Mouse (Mus musculus) urinary bladder, adult 2 months (tissue): Measurements from ENCODE around the gene Tomm20. TPM values are rescaled to one million over a fixed set of nuclear protein-coding genes. Genes with fewer than 3 reads are reported as not detected.
"Not testable (repeated sequence)": the region's sequence is repeated elsewhere in the genome, so short reads cannot be mapped to it uniquely, and the experiment has no call there.

Experiments used
- DNase-seq: peaks from one replicate; pipeline ENCODE4 v3.0.0; 2022; ENCODE audit warnings: low spot score
- polyA plus RNA-seq: library from polyadenylated mRNA; depleted of rRNA; stranded (reverse); fragments of >200 nt; gene quantifications from 2 replicates; pipeline ENCODE4 v1.2.3, GENCODE M21; 2012

Gene Tomm20
- polyA plus RNA-seq, 1 experiment, result 62.4 TPM

DNA sequence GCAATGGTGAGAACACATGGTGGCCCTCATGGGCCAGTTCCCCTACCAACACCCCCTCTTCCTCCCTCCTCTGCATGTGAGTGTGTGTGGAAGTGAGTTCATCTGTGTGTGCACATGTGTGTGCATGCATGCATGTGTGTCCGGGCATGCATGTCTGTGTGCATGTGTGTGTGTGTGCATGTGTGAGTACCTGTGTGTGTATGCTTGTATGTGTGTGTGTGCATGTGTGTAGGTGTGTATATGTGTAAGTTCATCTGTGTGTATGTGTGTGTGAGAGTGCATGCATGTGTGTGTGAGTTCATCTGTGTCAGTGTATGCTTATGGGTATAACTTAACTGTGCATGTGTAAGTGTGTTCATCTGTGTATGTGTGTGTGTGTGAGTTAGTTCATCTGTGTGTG lies 27.3 kb downstream of the Tomm20 start:
- no peak for DNase-seq

DNA sequence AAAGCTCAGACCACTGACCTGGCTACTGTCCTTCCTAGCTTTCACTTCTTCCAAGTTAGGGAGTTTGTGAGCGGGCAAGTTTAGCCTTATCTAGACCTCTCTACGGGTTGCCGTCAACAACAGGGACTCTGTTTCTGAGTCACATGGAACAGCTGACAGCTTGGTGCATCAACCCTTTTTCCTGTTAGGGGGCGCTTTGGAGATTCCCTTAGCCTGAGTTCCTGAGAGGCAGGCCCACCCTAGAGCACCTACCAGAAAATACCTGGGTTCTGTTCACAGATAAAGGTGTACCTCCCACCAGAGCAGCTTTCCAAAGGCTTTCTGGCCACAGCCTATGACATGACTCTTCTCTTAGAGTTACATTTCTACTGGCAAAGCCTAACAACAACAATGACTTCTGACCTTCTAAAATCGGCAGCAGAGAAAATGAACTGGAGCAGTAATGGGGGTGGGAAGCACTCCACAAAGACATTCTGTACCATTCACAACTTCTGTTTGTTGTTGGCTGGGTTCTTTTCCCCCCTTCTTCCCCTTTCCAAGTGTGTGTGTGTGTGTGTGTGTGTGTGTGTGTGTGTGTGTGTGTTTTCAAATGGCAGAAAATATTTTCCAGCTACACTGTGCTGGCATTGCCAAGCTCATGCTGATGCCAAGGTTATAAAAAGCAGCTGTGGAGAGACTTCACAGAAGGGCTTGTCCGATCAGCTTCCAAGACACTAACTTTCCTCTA lies 28.3 kb downstream of the Tomm20 start:
- no peak for DNase-seq

GRCm38 (mm10) chr8:126916611-126917010 lies 29.0 kb downstream of the Tomm20 start:
- DNase-seq, result no peak

DNA sequence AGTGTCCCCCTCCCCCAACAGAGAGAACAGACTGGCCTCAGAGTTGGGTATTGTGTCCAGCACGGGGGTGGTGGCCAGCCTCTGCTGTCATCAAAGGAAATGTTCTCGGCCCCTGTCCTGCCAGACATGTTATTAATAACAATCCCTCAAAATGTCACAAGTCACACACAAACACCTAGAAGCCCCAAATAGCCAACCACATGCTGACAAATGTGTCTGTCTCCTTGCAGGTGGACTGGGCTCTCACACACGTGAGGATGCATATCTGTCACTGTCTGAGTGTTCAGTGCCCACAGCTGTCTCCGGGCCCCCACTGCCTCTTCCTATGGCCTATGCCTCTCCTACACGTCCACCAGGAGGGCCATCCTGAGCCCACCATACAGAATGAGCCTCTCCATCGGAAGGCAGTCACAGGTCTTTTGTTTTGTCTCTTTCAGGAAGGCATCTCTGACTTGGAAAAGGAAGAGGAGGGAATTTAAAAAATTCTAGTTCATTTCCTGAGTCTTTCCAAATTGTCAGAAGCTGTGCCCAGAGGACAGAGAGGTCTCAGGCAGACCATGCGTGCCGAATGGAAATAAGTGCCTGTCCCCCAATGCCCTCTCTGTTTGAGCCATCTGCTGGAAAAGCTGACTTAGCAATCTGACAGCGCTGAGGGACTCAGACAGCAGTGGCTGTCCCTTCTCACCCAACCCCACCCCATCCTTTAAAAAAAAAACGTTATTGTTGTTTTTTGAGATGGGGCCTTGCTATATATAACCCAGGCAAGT lies 30.9 kb downstream of the Tomm20 start:
- DNase-seq, result no peak

- DNase-seq, result not testable (repeated sequence)
Measured at GRCm38 (mm10) chr8:126914107-126914490, 31.5 kb downstream of the Tomm20 start.

DNA sequence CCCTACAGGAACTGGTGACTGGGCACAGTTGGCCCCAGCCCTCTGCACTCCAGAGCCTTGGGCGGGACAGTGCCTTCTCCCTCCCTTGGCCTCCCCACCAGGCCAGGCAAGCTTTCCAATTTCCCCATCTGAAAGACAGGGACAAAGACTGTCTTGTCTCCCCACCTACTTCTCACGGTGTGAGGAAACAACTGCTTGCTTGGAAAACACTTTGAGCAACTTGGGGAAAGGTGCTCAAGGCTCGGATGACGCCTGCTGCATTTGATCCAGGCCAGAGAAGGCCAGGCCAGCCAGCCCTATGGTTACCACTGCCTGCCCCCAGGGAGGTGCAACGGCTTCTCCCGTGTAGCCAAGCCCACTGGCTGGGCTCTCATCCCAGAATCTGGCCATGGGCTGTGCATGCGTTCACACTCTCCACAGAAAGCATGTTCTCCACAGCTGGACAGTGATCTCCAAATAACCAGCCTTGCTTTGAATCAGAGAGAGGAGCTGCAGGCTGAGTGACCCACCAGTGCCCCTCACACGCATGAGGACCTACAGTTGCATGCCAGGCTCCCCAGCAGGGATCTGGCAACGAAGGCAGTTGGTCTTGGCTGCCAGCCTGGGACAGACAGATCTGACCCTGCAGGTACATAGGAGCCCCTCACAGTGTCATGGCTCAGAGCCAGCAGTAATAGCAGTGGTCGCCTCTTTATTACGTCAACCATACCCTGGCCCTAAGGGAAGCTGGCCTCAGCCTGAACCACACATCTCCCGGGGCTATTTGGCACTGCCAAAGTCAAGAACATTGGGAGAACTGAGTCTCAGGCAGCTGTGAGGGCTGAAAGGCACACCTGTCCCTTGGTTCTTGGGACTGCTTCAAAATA lies 32.2 kb downstream of the Tomm20 start:
- no peak for DNase-seq

GRCm38 (mm10) chr8:126909371-126909802 lies 36.3 kb downstream of the Tomm20 start:
- DNase-seq, result no peak

GRCm38 (mm10) chr8:126908805-126909204 lies 36.8 kb downstream of the Tomm20 start:
- no peak for DNase-seq

DNA sequence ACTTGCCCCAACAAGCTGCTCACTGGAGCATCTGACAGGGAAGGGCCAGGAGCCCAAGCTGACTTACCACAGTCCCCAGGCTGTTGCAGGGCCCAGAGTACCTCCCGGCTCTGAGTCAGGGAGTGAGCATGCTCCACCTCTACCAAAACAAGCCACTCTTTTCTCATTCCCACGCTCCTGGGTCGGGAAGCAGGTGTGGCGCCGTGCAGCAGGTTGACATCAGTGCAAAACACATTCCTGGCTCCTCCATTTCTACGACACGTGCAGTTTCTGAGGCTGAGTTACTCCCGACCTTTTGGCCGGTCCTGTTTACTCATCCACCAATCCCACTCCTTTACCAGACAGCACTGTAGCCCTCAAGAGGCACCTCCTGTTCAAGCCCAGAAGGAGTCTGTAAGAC lies 37.7 kb downstream of the Tomm20 start:
- no peak for DNase-seq

GRCm38 (mm10) chr8:126907374-126907773 lies 38.3 kb downstream of the Tomm20 start:
- no peak for DNase-seq

GRCm38 (mm10) chr8:126905387-126905786 lies 40.3 kb downstream of the Tomm20 start:
- DNase-seq, result no peak

GRCm38 (mm10) chr8:126903927-126904326 lies 41.7 kb downstream of the Tomm20 start:
- DNase-seq, result no peak

DNA sequence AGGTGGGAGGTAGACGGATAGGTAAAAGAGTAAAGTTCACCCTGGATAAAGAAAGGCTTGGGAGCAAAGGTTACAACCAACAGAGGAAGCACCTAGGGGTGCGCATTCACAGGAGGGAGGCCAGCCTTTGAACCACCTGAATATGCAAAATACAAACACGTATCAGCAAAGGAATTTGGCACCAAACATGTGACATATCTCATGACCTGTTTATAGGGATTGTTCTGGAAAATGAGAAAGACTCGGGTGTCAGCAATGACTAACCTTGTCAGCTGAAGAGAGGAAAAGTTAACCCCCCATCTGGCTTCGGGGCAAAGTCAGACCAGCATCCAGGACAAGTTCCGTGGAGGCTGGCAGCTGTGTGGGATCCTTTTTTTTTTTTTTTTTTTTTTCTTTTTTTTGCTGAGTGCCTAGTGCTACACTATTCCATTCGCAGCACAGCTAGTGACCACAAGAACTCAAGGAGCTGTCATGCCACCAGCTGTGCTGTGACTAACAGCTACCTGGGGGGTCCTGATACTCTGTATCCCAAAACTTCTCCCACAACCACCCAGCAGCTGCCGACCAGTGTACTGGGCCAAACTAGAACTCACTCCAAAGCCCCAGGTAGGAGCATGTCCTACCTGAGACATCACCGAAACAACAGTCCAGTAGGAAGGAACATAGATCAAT lies 42.3 kb downstream of the Tomm20 start:
- no peak for DNase-seq

- DNase-seq, result no peak
Measured at GRCm38 (mm10) chr8:126901612-126902011, 44.0 kb downstream of the Tomm20 start.

DNA sequence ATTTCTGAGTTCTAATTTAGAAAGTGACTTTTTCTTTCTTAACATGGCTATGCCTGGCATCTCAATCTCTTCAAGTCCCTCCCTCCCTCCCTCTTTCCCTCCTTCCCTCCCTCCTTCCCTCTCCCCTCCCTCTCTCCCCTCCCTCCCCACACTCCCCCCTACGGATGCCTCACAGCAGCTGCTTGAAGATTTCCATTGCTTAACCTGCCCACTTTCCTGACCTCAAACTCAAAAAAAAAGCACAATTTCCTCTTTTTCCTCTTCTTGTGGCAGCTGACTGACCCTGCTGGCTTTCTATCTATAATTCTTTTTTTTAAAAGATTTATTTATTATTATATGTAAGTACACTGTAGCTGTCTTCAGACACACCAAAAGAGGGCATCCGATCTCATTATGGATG lies 44.6 kb downstream of the Tomm20 start:
- no peak for DNase-seq

GRCm38 (mm10) chr8:126895133-126895532 lies 50.5 kb downstream of the Tomm20 start:
- DNase-seq, result no peak

- no peak for DNase-seq
Measured at GRCm38 (mm10) chr8:126887639-126888006, 58.0 kb downstream of the Tomm20 start.

DNA sequence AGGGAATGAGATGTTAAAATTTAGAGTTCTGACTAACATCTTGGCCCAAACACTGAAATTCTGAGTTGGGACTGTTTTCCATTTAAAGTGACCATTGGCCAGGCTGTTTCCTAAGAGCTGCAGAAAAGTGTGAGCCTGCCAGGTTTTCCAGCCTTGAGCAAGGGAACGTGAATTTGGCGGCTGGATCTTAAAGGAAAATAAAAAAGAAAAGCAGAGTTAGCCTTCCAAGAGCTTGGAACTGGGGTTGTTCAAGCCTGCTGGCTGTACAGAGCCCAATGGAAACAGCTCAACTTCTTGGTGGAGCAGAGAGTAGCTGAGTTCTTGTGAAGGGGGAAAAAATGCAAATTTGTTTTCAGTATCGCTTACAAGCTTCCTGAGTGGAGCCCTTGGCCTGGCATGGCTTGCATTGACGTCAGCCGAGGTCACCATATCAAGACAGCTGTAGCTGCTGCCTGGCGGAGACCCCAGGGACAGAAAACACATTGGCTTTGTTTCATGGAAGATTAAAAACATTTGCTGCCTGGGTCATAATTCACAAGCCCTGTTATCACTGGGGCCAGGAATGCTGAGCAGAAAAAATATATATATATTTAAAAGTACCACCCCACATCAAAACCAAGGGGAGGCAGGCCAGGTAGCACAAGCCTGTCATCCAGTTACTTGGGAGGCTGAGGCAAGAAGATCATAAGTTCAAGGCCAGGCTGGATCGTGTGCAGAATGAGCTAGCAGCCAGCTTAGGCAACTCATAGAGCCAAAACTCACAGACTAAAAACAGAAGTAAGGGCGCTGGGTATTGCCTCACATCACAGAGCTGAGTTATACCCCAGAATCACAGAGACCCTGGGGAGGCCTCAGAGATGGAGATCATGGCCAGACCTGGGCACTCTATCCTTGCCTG lies 58.7 kb downstream of the Tomm20 start:
- DNase-seq, result no peak

DNA sequence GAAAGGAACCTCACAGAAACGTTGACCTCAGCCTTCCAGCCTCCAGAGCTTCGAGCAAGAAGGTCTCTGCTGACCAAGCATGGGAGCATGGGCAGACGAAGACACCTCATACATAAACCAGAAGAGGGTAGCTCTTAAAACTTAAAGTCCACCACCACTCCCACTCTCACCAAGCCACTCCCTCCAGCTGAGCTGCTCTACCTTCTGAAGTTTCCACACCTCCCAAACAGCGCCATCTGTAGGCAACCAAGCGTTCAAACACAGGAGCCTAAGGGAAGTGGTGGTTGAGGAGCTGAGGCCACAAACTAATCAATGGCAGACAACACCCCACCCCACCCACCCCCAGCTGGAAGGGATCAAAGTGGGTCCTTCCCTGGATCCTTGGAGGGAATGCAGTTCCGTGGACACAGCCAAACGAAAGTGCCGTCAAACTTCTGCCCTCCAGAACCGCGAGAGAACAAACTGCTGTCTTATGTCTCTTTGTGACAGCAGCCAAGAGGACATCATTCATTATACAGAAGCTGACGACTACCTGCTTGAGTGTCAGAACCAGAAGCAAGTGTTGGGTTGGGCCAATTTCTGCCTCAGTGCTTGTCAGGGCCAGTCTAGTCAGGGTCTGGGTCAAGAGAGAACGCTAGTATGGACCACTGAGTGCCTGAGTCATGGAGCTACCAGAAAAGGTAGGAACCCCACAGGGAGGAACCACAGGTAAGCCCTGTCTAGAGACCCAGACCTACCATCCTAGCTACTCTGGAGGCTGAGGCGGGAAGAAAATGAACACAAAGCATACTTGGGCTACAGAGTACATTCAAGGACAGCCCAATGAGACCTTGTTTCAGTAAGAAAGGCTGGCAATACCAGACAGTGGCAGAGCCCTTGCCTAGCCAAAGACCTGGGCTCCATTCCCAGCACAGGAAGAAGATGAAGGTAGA lies 59.8 kb downstream of the Tomm20 start:
- no peak for DNase-seq
